Mouse (Mus musculus): ENCODE measurements around the gene Togaram1. TPM values are rescaled to one million over a fixed set of nuclear protein-coding genes. Genes with fewer than 3 reads are reported as not detected.

Gene Togaram1
- total and polyA plus RNA-seq, 3 experiments = 14.8 to 22.7 (median 15.9) TPM

DNA sequence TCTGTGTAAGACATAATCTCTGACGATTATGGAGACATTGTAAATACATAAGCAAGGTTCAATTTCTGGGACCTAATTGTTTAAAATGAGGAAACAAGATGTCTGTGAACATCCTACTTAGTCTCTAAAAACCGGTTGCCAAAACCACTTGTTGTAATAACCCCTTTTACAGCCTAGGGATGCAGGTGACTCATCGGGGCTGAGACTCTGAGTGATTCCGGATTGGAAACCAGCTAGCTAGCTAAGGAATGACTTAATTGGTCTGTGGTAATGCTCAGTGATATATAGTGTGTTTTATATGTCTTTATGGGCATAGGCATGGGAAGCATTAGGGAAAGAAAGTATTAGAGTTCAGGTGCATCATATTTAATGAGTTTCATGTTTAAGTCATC lies 71.9 kb downstream of the Togaram1 start:
- Histone ChIP-seq H3K9me3 (replicated peaks; ENCODE audit: insufficient read depth, low read length) (no peaks in the 10 kb centered on the region), H3K27ac (ENCODE audit: control insufficient read depth, low read depth, low read length) (no peak overlapping the region), H3K9ac (ENCODE audit: control insufficient read depth, low read depth, low read length, poor library complexity, severe bottlenecking) (peak overlapping the region; percentile 99), H3K36me3 (ENCODE audit: control insufficient read depth in 1 of 2, insufficient read depth in 2 of 2, low read length in 2 of 2) (peaks cover 18 to 29% of the 10 kb centered on the region in 2 experiments), H3K79me2 (ENCODE audit: control insufficient read depth, insufficient read depth, low read length, poor library complexity) (peaks cover 43% of the 10 kb centered on the region), H3K27me3 (ENCODE audit: control insufficient read depth in 1 of 2, insufficient read depth in 2 of 2, low read length in 2 of 2) (no peaks in the 10 kb centered on the region), H3K4me3 (ENCODE audit: control insufficient read depth in 1 of 2, insufficient read depth in 1 of 2, low read depth in 2 of 2, low read length in 2 of 2) (peak overlapping the region; percentile 95 to 97), H3K4me1 (ENCODE audit: control insufficient read depth in 1 of 2, insufficient read depth in 2 of 2, low read length in 2 of 2) (peaks cover 9 to 12% of the 10 kb centered on the region in 2 experiments; a peak in 3 of 4 replicates)
- TF ChIP-seq CHD1 (IDR thresholded peaks at IDR 0.05; ENCODE audit: low read depth, low read length) (no peak), CHD2 (IDR thresholded peaks at IDR 0.05; ENCODE audit: low read length) (no peak), POLR2AphosphoS5 (IDR thresholded peaks at IDR 0.05; ENCODE audit: borderline replicate concordance, low read depth, low read length) (no peak), TCF12 (IDR thresholded peaks at IDR 0.05; ENCODE audit: low read depth, low read length) (no peak), MAX (IDR thresholded peaks at IDR 0.05; ENCODE audit: low read length) (no peak), EP300 (IDR thresholded peaks at IDR 0.05; ENCODE audit: low read depth in 1 of 2, low read length in 2 of 2) (0 out of 4 replicates have a peak, but pooled peaks of 1 of the 2 experiments have one; percentile 21), ELF1 (IDR thresholded peaks at IDR 0.05; ENCODE audit: low read depth, low read length) (no peak), ZMIZ1 (IDR thresholded peaks at IDR 0.05; ENCODE audit: low read depth, low read length) (no peak), JUND (IDR thresholded peaks at IDR 0.05; ENCODE audit: low read depth, low read length) (peak; percentile 45; the same call in 1 of the 2 replicates), MAFK (IDR thresholded peaks at IDR 0.05; ENCODE audit: borderline replicate concordance, low read depth, low read length) (no peak), ETS1 (IDR thresholded peaks at IDR 0.05; ENCODE audit: low read depth, low read length) (no peak), HCFC1 (IDR thresholded peaks at IDR 0.05; ENCODE audit: low read depth, low read length) (no peak), POLR2A (IDR thresholded peaks at IDR 0.05; ENCODE audit: control insufficient read depth in 1 of 2, insufficient read depth in 1 of 2, low read depth in 1 of 2, low read length in 2 of 2, poor library complexity in 1 of 2) (no peak), RCOR1 (IDR thresholded peaks at IDR 0.05; ENCODE audit: low read depth, low read length) (no peak), TBP (IDR thresholded peaks at IDR 0.05; ENCODE audit: low read depth, low read length) (0 out of 2 replicates have a peak, but pooled peaks have one; percentile 14), NRF1 (IDR thresholded peaks at IDR 0.05; ENCODE audit: insufficient read depth, low read depth, low read length, poor library complexity, severe bottlenecking) (peak; percentile 15; the same call in 1 of the 2 replicates), USF2 (IDR thresholded peaks at IDR 0.05; ENCODE audit: borderline replicate concordance in 1 of 2, insufficient read depth in 1 of 2, low read depth in 1 of 2, low read length in 2 of 2) (no peak)
- peak; percentile 77 for DNase-seq (ENCODE audit: low read depth, low spot score)

DNA sequence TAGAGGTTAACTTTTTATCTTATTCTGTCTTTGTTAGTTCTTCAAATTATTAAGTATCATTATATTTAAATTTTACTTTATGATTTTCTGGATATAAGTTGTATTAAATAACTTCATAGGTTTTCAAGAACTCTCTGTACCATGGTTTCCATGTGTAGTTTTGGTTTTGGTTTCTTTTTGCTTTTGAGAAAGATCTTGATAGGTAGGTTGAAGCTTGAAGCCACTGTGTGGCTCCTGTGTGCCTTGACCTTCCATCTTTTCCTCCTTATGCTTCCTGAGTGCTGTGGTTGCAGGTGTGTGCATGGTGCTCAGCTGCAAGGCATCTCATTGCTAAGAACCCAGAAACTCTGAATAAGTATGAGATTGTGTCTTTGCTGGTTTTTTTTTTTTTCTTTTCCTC lies 83.2 kb downstream of the Togaram1 start:
- Histone ChIP-seq H3K9me3 (replicated peaks; ENCODE audit: insufficient read depth, low read length) (no peaks in the 10 kb centered on the region), H3K4me3 (ENCODE audit: control insufficient read depth in 1 of 2, insufficient read depth in 1 of 2, low read depth in 2 of 2, low read length in 2 of 2) (no peak overlapping the region), H3K27ac (ENCODE audit: control insufficient read depth, low read depth, low read length) (no peak overlapping the region), H3K27me3 (ENCODE audit: control insufficient read depth in 1 of 2, insufficient read depth in 2 of 2, low read length in 2 of 2) (no peaks in the 10 kb centered on the region), H3K79me2 (ENCODE audit: control insufficient read depth, insufficient read depth, low read length, poor library complexity) (peaks cover 1% of the 10 kb centered on the region; the same call in 1 of the 2 replicates), H3K9ac (ENCODE audit: control insufficient read depth, low read depth, low read length, poor library complexity, severe bottlenecking) (no peak overlapping the region), H3K36me3 (ENCODE audit: control insufficient read depth in 1 of 2, insufficient read depth in 2 of 2, low read length in 2 of 2) (peaks cover 3 to 63% of the 10 kb centered on the region in 2 experiments; a peak in 3 of 4 replicates), H3K4me1 (ENCODE audit: control insufficient read depth in 1 of 2, insufficient read depth in 2 of 2, low read length in 2 of 2) (no peaks in the 10 kb centered on the region)
- no peak for DNase-seq (ENCODE audit: low read depth, low spot score)
- no peak for TF ChIP-seq GABPA (IDR thresholded peaks at IDR 0.05; ENCODE audit: low read depth, low read length)
- TF ChIP-seq EP300 (IDR thresholded peaks at IDR 0.05; ENCODE audit: low read depth in 1 of 2, low read length in 2 of 2) = no peak
- no peak for TF ChIP-seq UBTF (IDR thresholded peaks at IDR 0.05; ENCODE audit: borderline replicate concordance, insufficient read depth, low read depth, low read length)
- no peak for TF ChIP-seq JUND (IDR thresholded peaks at IDR 0.05; ENCODE audit: low read depth, low read length)

Data from MEL (cell line).